Mouse (Mus musculus) C2C12 (cell line): ENCODE measurements around the gene Strn.

Source experiments
- CTCF ChIP-seq: IDR thresholded peaks from one replicate; pipeline ENCODE4 v1.5.1; 2011; ENCODE audit not compliant: control insufficient read depth, insufficient read depth, insufficient read length
- MYOG ChIP-seq: IDR thresholded peaks from one replicate; pipeline ENCODE4 v1.6.1; 2011; ENCODE audit not compliant: control insufficient read depth, insufficient read length; ENCODE audit errors: extremely low read depth

- no peak for TF ChIP-seq CTCF
- no peak for TF ChIP-seq MYOG
Observed at GRCm38 (mm10) chr17:78639099-78639498, 97.9 kb downstream of the Strn start.
